Mouse (Mus musculus) A20 (cell line): ENCODE results near the gene Sik1.

Experiments used
- DNase-seq: peaks from one replicate; pipeline ENCODE4 v3.0.0-alpha.2; 2011; ENCODE audit warnings: low read depth, low spot score

Sik1 gene

DNA sequence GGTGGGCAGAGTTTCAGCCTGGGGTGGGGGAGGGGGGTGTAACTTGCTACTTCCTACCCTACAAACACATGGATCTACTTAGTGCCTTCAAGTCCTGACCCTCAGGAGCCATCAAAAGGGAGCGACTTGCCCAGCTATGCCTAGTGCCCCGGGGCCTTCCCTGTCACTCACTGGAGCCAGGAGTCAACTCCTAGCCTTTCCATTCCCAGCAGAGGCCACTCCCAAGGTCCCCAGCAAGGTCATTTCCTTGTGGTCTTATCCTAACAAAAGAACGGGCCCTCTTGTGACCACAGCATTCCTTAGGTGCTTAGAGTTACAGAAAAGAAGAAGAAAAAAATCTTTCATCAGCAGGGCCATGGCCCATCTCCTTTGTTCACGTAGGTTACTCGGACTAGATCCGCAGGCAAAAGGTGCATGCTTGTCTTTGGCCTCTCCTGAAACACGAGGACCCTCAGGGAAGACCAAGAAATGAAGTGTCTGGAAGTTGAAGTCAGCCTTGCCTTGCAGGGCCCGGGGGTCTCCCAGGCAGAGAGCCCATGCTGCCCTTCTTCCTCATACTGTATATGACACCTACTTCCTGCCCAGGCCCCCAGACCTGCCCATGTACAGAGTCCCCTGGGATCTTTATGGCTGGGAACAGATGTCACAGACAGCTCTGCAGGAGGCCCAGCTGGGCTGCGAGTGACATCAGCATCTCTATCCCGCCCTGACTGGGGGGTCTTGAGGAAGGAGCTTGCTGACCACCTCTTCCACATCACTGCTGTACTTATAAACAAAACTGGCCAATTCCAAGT is 47.3 kb downstream of the Sik1 start:
- no peak for DNase-seq

DNA sequence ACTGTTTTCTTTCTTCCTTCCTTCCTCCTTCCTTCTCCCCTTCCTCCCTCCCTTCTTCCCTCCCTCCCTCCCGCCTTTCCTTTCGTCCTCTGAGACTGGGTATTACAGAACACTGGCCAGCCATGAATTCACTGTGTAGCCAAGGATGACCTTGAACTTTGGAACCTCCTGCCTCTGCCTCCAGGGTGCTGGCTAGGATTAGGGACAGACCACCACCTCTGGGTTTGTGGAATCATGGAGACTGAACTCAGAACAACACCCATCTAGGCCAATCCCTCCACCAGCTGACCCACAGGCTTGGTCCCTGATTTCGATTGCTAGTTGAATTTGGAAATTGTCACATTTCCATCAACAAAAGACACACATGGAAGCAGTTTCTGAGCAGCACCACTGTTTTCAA is 49.1 kb downstream of the Sik1 start:
- DNase-seq = no peak

DNA sequence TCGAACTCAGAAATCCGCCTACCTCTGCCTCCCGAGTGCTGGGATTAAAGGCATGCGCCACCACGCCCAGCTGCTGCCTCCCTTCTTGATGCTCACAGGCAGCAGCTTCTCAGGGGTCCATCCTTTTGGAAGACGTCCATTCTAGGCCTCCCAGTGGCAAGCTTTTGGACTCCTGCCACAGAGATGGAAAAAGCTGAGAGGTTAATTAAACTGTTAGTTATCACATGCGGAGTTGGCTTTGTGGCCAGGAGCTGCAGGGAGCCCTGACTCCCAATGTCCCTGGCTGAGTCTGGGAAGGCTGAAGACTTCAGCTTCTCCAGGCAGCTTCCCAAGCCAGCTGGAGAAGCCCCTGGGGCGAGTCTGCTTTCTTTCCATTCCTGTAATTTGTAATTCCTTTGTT is 49.6 kb downstream of the Sik1 start:
- DNase-seq = no peak

DNA sequence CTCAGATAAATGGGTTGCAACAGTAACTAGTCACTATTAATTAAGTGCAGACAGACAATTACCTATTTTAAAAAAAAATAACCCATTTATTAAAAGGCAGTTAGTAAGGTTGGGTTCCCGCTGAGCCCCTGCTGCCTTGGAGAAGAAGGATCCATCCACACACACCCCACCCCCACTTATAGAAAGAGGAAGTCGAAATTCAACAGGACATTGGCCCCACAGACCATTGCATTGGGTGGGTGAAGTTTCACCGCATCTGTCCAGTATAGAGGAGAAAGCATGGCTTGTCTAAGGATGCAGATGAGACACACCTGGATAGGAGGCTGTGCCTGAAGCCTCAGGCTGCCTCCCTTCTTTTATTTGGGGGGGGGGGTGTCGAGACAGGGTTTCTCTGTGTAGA is 50.0 kb downstream of the Sik1 start:
- no peak for DNase-seq

DNA sequence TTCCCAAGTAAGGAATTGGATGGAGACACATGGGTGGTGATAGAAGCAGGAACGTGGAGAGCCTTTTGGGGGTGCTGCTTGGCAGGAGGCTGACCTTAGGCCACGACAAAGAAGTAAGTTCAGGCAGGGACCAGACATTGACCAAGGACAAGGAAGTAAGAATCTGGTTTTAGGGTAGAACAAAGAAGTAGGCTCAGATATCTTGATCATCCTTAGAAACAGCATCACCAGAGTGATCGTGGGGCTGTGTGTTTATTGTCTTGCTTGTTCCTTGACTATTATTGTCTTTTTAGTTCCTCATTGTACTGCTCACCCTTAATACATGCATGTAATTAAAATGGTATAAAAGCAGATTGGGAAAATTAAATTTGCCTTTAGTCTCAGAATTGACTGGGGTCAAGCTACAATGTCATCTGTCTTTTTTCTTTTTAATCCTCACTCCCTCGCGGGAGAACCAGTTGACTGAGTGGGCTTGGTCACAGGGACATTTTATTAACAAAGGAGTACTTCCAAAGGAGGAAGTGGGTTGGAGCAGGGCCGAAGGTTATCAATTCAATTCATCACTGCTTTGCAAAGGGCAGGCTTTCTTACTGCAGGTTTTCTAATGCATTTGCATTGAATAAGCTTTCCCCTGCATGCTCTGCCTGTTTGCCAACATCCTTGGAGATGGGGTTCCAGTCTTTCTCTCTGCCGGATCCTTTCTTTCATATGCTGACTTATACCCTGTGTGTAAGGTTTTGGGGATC is 53.2 kb downstream of the Sik1 start:
- DNase-seq = no peak

DNA sequence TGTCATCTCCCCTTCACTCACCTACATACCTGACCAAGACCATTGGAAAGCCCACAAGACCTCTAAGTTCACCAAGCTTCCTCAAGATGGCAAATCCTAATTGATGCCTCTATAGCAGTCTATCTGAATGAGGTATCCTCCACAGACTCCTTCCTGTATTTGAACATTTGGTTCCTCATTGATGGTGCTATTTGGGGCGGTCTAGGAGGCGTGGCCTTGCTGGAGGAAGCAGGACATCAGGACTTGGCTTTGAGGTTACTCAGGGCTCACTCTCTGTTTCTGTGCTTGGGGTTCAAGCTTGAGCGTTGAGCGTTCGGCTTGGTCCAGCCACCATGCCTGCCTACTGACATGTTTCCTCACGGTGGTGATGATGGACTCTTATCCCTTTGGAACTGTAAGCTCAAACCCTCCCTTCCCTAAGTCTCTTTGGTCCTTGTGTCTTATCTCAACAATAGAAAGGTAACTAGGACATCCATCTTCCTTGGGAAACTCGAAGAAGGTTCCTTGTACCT is 54.7 kb downstream of the Sik1 start:
- no peak for DNase-seq

DNA sequence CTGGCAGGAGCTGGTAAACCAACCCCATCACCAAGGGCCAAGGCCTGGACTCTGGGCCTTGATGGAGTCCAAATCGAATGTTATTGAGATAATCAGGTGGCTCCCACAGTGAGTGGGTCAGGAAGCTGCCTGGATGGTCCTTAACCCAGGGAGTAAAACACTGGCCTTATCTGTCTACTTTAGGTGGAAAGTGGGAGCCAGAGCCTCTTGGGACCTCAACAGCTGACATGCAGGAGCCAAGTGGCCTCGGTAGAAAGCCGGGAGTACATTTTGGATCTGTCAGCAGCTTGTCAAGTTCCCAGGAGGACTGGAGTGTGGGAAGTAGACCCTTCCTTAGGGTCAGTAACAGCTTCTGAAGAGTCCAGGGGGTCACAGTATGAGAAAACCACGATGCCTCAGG is 59.7 kb downstream of the Sik1 start:
- no peak for DNase-seq
